Mouse (Mus musculus) CD4-positive, CD25-positive, alpha-beta regulatory T cell, adult 2 months (primary cell): ENCODE measurements around the gene Spata13.
A peak's percentile ranks its signal among the peaks of the same experiment; 100 is the strongest.

Source experiments
- DNase-seq: peaks from one replicate; pipeline ENCODE4 v3.0.0-alpha.2; 2012; ENCODE audit warnings: low read depth, low spot score

The Spata13 gene

DNA sequence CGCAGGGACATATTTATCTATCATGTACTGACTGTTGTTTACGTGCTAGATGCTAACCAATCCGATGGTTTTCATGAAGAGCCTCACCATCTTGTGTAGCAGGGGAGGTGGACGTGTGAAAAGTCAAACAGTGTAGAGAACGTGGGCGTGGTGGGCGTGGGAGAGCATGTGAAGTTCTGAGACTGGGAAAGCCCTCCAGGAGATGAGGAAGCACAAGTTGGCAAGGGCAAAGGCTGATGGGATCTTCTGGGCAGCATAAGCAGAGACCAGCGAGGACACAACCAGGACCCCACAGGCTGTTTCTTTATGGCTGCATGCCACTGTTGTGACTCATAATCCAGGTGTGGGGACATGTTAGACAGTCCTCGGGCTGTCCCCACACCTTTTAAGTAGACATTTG, 5.4 kb downstream of the Spata13 start:
- no peak for DNase-seq

DNA sequence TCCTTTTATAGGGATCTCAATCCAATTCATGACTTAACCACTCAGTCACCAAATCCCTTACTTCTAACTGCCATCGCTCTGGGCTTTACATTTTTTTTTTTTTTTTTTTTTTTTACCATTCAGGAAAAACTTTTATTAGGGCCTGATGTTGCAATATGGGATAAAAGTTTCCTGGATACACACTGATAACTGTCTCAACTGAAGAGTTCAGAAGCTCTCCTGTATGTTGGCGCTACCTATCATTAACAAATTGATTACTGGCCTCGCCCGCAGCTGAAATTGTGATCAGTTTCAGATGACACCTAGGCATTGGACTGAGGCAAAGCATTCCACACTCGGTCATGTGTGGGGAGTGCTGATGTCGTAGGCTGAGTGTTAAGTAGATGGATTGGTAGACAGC, 7.3 kb downstream of the Spata13 start:
- no peak for DNase-seq

DNA sequence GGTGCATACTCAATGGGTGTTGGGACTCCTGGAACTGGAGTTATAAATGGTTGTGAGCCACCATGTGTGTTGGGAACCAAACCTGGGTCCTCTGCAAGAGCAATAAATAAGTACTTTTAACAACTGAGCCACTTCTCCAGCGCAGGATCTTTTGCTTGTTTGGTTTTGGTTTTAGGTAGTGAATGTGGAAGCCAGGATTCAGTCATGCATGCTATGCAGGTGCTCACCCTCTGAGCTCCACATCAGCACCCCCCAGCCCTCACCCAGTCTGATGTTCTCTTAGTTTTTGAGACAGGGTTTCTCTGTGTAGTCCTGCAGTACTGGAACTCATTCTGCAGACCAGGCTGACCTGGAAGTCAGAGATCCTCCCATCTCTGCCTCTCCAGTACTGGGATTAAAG, 8.3 kb downstream of the Spata13 start:
- DNase-seq, result no peak

DNA sequence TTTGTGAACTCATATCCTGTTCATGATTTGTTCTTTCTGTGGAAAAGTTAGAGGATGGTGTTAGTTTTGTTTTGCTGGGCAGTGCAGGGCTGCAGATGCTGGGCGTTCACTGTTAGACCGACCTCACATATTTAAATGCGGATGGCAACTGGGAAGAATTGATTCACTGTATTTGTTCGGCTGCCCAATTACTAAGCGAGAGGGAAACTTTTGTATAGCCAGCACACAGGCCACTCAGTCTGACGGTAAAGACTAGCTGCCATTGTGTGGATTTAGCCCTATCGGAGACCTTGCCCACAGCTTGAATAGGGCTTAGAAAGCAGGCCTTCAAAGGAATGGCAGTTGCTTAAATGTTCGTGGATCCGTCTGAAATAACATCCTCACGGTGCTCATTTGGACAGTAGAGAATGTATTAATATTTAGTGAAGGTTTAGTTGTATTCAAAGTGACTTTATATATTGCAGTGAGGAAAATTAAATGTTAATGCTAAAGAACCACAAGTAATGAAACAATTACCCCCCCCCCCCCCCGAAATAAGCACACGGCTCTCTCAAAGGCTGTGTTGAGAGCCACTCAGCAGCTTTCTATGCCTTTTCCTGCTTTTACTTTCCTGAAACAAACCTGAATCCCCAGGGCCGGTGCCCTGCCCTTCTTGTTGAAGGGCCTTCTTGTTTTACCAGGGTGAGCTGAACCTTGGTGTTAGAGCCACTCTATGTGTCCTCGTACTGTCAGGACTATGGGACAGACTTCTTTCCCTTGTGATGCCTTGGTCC, 9.5 kb downstream of the Spata13 start:
- no peak for DNase-seq

DNA sequence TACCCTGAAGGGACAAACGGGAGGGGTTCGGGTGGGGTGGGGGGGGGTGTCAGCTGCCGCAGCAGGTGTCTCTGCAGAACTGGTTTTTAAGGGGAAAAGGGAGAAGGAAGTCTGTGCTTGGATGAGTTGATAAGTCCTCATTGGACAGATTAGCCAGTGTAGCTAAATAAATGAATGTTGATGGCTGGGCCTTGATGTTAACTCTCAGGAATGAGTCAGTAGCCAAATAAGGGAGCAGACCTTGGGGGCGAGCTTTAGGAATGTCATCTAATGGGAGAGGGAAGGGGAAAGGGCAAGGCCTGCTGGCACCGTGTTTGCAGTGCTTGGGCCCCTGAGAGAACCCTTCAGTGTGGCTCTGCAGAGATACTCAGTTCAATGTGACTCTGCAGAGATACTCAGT, 12.6 kb downstream of the Spata13 start:
- no peak for DNase-seq

DNA sequence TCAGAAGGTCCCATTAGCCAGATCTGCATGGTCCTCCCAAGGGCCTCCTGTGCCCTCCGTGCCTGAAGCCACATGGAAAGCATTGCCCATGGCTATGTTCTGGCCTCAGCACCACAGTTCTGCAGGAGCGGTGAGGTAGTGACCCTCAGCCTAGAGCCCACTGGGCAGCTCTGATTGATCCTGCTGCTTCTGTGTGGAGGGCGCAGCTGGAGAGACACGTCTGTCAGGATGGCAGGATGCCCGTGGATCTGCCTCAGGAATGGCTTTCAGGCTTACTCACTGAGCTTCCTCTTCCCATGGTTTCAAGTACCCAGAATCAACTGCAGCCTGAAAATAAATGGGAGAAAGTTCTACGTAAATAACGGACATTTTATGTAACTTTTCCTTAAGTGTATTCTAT, 14.1 kb downstream of the Spata13 start:
- no peak for DNase-seq

DNA sequence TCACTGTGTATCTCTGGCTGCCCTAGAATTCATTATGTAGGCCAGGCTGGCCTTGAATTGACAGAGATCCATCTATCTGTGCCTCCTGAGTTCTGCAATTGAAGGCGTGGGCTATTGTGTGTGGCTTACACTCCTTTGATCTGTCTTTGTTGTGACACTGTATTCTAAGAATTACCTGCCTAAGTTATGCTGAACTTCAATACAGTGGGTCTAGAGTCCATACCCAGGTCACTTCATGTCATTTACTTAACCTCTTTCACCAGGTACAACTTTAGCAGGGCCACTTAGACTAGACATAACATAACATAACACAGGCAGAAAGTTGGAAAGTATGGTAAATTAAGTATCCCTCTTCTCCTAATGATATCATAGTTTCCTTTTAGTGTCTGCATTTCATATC, 15.2 kb downstream of the Spata13 start:
- DNase-seq, result no peak

DNA sequence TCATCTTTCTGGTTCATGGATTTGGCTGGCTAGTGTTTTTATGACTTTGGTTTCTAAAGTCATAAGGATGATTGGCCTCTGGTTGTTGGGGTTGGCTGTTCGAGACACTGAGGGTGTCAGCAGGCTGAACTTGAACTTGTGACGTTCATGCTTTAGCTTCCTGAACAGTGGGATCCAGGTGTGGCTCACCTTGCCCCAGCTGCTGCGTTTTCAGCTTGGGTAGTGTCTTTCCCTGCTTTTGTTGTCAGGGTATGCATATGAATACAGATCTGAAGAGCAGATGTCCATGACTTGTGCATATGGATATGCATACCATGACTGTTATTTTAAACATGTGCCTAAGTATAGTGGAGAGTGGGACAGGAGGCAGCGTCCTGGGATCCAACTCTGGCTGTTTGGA, 19.4 kb downstream of the Spata13 start:
- no peak for DNase-seq

DNA sequence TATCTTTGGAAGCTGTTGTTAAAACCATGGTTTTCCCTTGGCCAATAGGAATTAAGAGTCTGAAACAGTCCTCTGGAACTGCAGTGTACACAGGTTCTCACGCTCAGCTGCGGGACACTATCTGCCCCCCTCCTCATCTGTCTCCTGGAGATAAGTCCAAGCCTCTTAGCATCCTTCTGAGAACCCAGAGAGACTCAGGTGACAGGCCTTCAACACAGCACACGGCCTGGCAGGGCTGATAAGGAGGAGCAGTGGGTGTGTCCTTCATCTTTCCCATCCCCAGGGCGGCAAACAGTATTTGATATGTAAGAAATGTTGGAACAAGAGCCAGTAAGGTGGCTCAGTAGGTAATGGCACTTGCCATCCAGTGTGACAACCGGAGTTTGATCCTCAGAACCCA, 20.2 kb downstream of the Spata13 start:
- no peak for DNase-seq

DNA sequence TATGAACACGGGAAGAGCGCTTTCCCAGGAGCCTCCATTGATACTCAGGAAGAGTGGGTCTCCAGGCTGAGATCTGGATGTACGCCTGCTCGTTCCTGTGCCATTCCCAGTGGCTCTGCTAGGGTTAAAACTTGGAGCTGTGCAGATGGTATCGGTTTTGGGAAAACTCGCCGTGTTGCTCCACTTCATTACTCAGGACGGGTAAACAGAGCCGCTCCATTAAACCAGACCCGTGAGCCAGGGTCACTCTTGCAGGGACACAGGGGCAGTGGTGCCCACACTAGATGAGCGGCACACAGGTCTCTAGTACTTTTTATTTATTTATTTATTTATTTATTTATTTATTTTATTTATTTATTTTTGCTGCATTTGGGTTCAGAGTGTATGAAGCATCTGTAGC, 20.9 kb downstream of the Spata13 start:
- DNase-seq, result no peak

DNA sequence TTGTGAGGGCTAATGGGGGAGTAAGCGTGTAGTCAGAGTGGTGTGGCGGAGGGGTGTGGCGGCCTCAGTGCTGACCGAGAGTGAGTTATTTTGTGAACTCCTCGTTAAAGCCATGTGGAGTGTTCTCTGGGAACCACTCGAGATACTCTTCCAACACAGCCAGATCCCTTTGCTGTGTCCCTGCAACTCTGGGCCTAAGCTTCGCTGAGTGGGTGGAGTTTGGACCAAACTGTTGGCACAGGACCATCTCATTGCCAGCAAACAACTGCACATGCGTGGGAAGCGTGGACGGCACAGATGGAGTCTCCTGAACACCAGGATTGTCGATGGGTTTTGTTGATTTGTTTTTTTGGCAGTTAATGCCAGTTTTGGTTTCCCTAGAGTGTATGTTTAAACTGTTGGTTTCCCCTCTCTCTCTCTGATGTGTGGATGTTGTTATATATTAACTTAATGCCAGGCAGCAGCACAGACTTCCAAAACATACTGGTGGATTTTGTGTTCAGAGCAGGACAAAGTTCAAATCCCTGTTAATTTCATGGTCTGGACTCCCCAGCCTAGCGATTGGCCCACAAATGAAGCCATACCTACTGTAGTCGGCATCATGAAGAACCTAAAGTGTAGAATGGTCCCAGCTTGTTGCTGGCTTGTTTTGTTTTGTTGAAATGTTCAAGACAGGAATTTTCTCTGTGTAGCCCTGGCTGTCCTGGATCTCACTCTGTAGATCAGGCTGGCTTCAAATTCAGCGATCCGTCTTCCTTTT, 22.3 kb downstream of the Spata13 start:
- DNase-seq, result no peak

DNA sequence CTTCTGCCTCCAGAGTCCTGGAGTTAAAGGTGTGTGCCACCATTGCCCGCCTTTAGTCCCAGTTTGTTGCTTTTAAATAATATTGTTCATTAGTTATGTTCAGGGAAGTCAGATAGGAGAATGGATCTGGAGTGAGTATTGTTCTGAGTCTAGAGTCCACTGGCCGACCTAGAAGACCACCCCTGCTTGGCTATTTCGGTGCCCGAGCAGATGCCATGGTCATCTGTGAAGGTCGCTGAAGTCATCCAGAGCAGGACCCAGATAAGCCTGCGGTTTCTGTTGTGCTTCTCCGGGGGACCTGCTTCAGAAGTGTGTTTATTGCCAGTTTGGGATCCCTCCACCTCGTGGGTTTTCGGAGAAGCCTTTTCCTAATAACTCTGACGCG, 22.9 kb downstream of the Spata13 start:
- no peak for DNase-seq

DNA sequence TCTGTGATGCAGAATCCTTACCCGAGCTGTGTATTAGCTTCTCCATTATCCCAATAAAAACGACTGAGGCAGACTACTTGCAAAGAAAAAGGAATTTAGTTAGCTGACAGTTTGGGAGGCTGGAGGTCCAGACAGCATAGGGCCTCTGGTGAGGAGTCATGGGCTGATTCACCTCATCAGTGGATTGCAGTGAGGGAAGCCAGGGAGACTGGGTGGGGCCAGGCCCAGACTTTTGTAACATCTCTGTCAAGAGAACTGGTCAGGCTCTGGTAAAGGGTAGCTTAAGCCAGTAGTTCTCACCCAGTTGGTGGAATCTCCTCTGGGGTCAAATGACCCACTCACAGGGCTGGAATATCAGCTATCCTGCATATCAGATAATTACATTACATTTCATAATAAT, 24.1 kb downstream of the Spata13 start:
- no peak for DNase-seq

DNA sequence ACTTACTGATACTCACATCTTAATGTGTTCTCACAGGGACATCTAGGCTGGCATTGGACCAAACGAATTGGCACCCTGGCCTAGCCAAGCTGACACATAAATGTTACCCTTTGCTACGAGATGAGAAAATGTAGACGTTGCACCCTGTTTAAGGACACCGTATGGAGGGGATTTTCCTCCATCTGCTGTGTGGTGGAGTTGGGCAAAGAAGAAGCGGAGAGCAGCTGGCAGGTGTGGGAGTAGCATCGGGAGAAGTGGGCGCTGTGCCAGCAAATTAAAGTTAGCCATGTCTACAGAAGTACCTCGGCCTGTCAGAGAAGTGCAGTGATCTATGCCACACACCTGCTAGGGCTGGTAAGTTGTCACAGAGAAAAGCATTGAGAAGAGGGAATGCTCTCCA, 25.7 kb downstream of the Spata13 start:
- no peak for DNase-seq

DNA sequence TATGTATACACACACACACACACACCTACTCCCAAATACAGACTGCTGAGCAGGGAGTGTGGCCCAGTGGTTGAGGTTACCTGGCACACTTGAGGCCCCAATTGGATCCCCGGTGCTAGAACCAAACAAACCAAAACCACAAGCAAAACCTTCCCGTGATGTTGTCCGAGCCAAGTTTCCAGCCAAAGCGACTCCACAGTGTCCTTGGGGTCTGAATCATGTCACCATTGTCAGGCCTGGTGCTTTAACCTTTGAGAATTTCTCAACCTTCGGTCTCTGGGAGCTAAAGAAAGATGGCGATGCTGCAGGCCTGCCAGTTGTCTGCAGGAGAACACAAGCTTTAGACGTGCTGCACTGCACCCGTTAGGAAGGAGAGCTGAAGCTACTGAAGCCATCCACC, 26.8 kb downstream of the Spata13 start:
- no peak for DNase-seq

DNA sequence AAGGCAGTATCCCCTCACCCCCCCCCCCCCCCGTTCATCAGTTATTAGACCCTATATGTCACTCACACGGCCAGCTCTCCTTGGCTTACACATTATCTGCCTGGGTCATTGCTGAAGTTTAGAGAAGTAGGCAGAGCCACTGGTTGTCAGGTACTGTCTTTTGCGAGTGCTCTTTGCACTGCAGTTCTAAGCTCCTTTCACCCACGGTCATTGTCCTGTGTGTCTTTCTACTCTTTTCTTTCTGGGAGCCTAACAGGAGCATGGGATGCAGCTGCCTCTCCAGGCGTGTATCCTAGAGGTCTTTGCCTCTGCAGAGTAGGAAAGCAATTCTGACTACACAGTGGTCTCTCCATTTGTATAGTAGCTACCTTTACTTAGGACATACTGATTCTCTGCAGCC, 27.5 kb downstream of the Spata13 start:
- no peak for DNase-seq

DNA sequence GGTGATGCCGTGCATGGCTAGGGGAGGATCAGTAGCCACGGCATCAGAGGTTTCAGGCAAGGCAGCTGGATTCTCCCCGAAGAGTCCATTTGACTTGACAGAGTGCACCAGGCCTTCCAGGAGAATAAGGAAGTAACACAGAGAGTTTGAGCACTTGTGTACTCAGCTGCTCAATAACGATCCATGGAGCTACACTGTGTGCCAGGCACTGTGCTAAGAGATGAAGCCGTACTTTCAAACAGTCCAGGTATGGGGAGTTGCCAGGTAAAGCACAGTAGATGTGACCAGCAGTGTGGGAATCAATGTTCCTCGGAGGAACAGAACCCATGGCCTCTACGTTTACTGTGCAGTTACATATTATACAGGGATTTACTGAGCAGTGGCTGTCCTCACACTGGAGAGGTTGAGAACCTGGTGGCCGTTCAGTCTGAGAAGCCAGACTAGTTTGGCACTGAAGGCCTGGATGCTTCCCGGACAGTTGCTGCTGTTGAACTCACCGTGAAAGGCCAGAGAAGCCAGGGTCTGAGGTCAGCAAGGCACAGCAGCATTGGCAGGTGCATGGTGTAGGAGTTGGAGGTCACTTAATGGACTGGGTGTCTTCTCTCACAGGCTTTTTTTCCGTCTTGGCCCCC, 29.6 kb downstream of the Spata13 start:
- DNase-seq, result no peak

DNA sequence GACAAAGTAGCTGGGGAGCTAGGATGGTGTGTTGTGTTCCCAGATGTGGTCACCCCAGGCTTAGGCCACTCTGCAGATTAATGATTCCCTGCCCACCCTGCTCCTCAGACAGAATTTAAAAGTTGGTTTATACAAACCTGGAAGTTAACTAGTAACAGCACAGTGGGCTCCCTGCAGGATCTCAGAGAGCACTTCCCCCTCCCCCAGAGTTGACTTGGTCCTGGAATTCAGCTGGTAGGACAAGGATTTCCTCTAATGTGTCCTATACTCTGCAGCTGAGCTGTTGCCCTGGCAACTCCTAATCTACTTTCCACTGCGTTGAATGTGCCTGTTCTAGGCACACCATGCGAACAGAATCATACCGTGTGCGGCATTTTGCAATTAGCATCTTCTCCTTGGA, 30.8 kb downstream of the Spata13 start:
- DNase-seq, result no peak

DNA sequence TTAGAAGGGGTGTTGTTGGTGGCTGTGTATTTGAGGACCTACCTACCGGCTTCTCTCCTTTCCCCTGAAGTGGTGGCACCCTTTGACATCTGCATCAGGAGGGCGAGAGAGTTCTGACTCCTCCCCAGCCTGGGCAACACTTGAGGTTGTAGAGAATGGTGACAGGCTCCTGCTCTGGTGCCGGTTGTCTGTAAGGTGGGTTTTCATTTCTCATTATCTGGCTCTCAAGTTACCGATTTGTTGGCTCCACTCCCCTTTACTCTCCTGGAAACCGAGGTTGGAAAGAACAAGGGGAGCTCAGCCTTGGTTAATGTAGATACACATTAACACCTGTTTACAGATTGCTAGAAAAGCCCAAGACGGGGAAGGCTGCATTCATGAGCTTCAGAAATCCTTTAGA, 31.5 kb downstream of the Spata13 start:
- no peak for DNase-seq

DNA sequence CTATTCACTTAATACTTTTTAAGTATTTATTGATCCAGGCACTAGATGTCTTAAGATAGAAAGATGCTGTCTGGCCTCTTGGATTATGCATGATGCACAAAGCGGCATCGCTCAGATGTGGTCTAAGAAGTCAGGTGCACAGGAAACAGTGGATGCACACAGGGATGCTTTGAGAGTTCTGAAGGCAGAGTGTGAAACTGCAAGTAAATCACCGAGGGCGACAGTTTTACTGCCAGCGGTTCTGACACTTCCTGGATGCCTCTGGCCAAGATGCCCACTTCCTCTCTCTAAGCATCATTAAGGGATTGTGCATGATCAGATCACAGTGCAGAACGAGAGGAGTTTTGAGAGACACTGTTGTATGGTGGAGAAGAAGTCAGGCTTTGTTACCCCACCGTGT, 32.5 kb downstream of the Spata13 start:
- DNase-seq, result peak; percentile 23

DNA sequence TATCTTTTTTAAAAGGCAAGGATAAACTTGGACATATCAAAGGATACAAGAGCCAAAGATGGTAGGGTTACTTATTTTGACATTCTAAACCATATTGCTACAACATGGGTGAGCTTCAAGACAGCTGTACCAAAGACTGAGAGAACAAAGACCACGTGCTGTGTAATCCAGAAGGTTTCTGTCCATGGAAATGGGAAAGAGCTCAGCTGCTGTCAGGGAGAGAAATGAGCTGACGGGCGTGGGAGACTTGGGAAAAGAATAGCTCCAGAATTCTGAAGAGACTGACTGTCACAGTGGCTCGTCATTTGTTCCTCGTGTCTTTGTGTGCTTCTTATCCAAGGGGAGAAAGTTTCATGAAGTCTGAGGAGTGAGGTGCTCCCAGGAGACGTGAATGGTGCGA, 36.4 kb downstream of the Spata13 start:
- no peak for DNase-seq

DNA sequence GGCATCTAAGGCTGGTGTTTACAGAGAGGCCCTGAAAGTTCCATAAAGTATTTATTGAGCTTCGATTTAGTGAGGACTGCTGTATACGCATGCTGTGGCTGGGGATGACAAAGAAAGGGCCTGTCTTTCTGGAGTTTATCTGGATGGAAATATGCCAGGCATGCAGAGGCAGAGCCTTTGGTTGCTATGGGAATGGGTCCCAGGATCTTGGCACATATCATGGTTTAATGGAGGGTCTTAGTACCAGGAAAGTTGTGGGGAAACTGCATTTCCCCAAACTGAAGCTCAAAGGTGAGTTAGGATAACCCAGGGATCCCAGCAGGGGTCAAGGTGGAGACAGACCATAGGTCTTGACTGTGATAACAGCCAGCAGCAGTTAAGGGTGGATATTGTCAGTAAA, 37.7 kb downstream of the Spata13 start:
- DNase-seq, result no peak

DNA sequence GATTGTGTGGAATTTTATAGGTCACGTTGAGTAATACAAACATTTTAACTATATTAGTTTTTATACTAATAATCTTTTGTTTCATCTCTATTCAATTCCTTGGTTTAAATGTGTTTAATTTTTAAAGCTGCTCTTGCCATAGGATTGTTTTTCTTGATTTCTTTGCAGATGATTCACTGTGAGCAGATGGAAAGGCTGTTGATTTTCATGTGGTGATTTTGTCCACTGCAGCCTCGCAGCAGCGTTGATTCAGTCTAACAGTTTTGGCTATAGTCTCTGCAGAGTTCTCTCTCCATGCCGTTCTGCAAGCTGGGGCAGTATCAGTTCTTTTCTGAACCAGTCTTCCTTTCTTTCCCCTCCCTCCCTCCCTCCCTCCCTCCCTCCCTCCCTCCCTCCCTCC, 41.9 kb downstream of the Spata13 start:
- no peak for DNase-seq
